Mouse (Mus musculus): ENCODE measurements around the gene Gm5640.
"Not testable (repeated sequence)": the region's sequence is repeated elsewhere in the genome, so short reads cannot be mapped to it uniquely, and the experiment has no call there.

Gm5640 gene

DNA sequence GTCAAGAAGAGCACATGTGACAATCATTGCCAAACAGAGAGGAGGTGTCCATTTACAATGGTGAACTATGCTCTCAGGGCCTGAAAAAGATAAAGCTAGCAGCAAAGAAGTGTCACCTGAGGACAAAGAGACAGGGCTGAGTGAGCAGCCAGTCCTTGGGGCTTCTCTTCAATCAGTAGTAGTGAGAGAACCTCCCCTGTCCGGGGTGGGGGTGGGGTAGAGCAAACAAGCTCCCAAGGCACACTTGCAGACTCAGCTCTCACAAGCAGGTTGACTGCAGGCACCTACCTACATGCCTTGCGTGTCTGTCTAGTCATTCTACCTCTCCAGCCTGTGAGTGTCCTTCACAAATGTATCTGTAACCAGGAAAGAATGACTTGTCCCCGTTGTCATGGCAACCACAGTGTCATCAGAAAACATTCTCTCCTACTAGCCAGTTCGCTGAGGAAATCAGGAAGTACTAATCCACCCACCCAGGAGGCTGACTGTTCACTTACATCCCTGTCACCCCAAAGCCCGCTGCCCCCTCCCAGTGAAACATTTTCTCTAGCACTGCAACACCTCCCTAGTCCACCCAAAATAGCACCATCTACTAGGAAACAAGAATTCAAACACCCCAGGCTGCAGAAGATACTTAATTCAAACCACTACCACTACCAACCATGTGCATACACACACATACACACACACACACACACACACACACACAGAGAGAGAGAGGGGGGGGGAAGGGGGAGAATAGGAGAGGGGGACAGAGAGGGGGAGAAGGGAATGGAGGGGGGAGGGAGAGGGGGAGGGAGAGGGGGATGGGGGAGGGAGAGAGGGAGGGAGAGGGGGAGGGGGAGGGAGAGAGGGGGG is at the start of gene Gm5640:
Gene Gm5640 (minus strand): TSS at position 170 of the 858 bp plus-strand sequence.
- DNase-seq (ENCODE audit: low spot score): not testable (repeated sequence)

DNA sequence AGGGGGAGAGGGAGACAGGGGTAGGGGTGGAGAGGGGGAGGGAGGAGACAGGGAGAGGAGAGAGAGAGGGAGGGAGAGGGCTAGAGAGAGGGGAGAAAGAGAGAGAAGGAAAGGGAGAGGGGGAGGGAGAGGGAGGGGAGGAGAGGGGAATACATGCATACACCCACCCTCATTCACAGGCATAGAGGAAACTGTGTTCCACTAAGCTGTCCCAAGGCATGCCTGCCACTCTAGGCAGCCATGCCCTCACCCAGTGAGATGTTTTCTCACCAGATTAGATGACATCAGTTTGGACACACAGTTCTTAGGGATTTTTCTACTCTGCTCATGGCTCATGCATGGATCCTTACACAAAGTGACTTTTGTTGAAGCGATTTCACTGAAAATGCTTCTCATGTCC is 958 bp upstream of the Gm5640 start:
- not testable (repeated sequence) for DNase-seq (ENCODE audit: low spot score)

DNA sequence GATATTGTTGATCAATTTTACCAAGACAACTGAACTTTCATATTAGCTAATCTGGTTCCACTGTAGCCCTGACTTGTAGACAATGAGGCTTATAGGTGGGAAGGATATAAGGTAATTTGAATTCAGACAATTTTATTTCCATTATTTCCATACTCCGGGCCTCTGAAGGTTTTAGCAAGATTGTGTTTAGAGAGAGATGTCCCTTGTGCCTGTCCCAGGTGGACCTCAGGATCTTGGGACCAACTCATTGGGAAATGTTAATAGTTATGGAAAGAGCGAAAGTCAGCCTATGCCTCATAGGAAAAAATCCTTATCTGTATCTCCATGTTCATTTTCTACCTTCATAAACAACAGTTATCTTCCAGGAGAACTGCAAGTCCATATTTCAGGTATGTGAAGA is 53.1 kb downstream of the Gm5640 start, which contains the start of gene Olfr1325:
Gene Olfr1325 (plus strand): TSS at position 301 of the 400 bp plus-strand sequence.
- no peak for DNase-seq (ENCODE audit: low spot score)

All from layer of hippocampus, adult 9-10 months (tissue).